11 mouse cellular contexts compared by ENCODE assay signal in genomic region chr13:116514640-116515311, GRCm38 (mm10).
DNase-seq lines count a peak whose midpoint lies in the region; ATAC-seq lines count a peak whose summit lies in the region.
"Had no signal": no experiment of that assay in that cellular context is flagged by ENCODE, and none has a peak within 500 bp of the region (broad histone marks: within the 10 kb centered on the region; RNA-seq: fewer than 3 reads in every experiment).

No protein-coding gene starts in this region.

- H3K9me3 ChIP-seq in heart, embryonic 16.5 days (replicated peaks; ENCODE audit: control insufficient read depth, low read length), result no peaks in the 10 kb centered on the region
- H3K9me3 ChIP-seq in embryonic facial prominence, embryonic 11.5 days (replicated peaks; ENCODE audit: control insufficient read depth, low read length), result no peaks in the 10 kb centered on the region
- no peaks in the 10 kb centered on the region for H3K9me3 ChIP-seq in hindbrain, embryonic 14.5 days (ENCODE audit: control insufficient read depth, low read length)

- H3K36me3 ChIP-seq in heart, embryonic 16.5 days (ENCODE audit: control insufficient read depth, insufficient read depth), result no peaks in the 10 kb centered on the region
- no peaks in the 10 kb centered on the region for H3K36me3 ChIP-seq in embryonic facial prominence, embryonic 11.5 days (replicated peaks; ENCODE audit: control insufficient read depth, insufficient read depth, low read depth, low read length)
- no peaks in the 10 kb centered on the region for H3K36me3 ChIP-seq in hindbrain, embryonic 14.5 days (replicated peaks; ENCODE audit: control insufficient read depth, insufficient read depth)

- H3K27me3 ChIP-seq in heart, embryonic 16.5 days (ENCODE audit: control insufficient read depth, insufficient read depth, low read length), result no peaks in the 10 kb centered on the region
- no peaks in the 10 kb centered on the region for H3K27me3 ChIP-seq in embryonic facial prominence, embryonic 11.5 days (ENCODE audit: control insufficient read depth, insufficient read depth, low read length)
- peaks cover 23% of the 10 kb centered on the region for H3K27me3 ChIP-seq in hindbrain, embryonic 14.5 days (ENCODE audit: control insufficient read depth, insufficient read depth, low read length)
- H3K27me3 ChIP-seq: CH12.LX had no signal

- intact Hi-C loops in heart, postnatal 25 days (cut with DNase I), result no loop called here

- no peak for DNase-seq in heart, postnatal 25 days (ENCODE audit: low spot score)
- peak; percentile 50 for DNase-seq in embryonic facial prominence, embryonic 11.5 days (ENCODE audit: low spot score)
- DNase-seq in hindbrain, embryonic 14.5 days (ENCODE audit: low spot score), result no peak
- peak; percentile 20 for DNase-seq in neural tube, embryonic 10.5 days (ENCODE audit: extremely low spot score, low spot score)
- no peak for DNase-seq in kidney, postnatal 14 days
- no peak for DNase-seq in ovary, postnatal 10 days (ENCODE audit: low spot score)
- DNase-seq: gastrocnemius, postnatal 36 days; lung, postnatal 10 days had no signal

- no peak overlapping the region for H3K9ac ChIP-seq in heart, embryonic 16.5 days (ENCODE audit: low read length)
- H3K9ac ChIP-seq in embryonic facial prominence, embryonic 11.5 days (replicated peaks; ENCODE audit: low read length), result no peak overlapping the region
- H3K9ac ChIP-seq in hindbrain, embryonic 14.5 days, result peak overlapping the region; percentile 28

- ATAC-seq in heart, embryonic 16.5 days (replicated peaks; ENCODE audit: extremely low read depth, insufficient read depth, low FRiP score), result no peak
- peak; percentile 87 for ATAC-seq in embryonic facial prominence, embryonic 11.5 days (replicated peaks; ENCODE audit: insufficient number of reproducible peaks, low FRiP score, low TSS enrichment, low read depth)
- peak; percentile 79 for ATAC-seq in hindbrain, embryonic 14.5 days (ENCODE audit: low FRiP score)
- ATAC-seq in monocyte, adult 5-6 weeks (replicated peaks; ENCODE audit: insufficient number of reproducible peaks, low FRiP score, low TSS enrichment, poor library complexity, severe bottlenecking), result no peak

- WGBS in heart, embryonic 16.5 days, result 25% methylated on average over 13 of the region's 13 CpGs
- WGBS in embryonic facial prominence, embryonic 11.5 days, result 8% methylated on average over 13 of the region's 13 CpGs
- WGBS in hindbrain, embryonic 14.5 days, result 3% methylated on average over 13 of the region's 13 CpGs

- peak overlapping the region; percentile 4 for H3K4me3 ChIP-seq in heart, embryonic 16.5 days (ENCODE audit: low read length)
- no peak overlapping the region; the same call in 1 of the 2 replicates for H3K4me3 ChIP-seq in embryonic facial prominence, embryonic 11.5 days (ENCODE audit: low read depth, low read length)
- peak overlapping the region; percentile 21 for H3K4me3 ChIP-seq in hindbrain, embryonic 14.5 days (replicated peaks; ENCODE audit: low read length)

- H3K4me2 ChIP-seq in heart, embryonic 16.5 days (ENCODE audit: low read depth, low read length), result peak overlapping the region; percentile 36
- H3K4me2 ChIP-seq in embryonic facial prominence, embryonic 11.5 days (ENCODE audit: low read depth, low read length), result peak overlapping the region; percentile 19; the same call in 1 of the 2 replicates
- H3K4me2 ChIP-seq in hindbrain, embryonic 14.5 days (replicated peaks), result peak overlapping the region; percentile 46

- no peaks in the 10 kb centered on the region; the same call in 1 of the 2 replicates for H3K4me1 ChIP-seq in heart, embryonic 16.5 days (ENCODE audit: control insufficient read depth, insufficient read depth, low read length)
- H3K4me1 ChIP-seq in embryonic facial prominence, embryonic 11.5 days (ENCODE audit: control insufficient read depth, insufficient read depth, low read length), result no peaks in the 10 kb centered on the region
- H3K4me1 ChIP-seq in hindbrain, embryonic 14.5 days (replicated peaks; ENCODE audit: control insufficient read depth, insufficient read depth, low read length), result peaks cover 11% of the 10 kb centered on the region

- H3K27ac ChIP-seq in heart, embryonic 16.5 days (ENCODE audit: low read length), result no peak overlapping the region
- no peak overlapping the region for H3K27ac ChIP-seq in embryonic facial prominence, embryonic 11.5 days (replicated peaks; ENCODE audit: low read depth, low read length)
- no peak overlapping the region for H3K27ac ChIP-seq in hindbrain, embryonic 14.5 days

Comparison
In these comparisons a context has a peak if more than half of its experiments do, and no peak if none do; other contexts are left out.
1. ATAC-seq: peak in embryonic facial prominence, embryonic 11.5 days (single experiment) and hindbrain, embryonic 14.5 days (single experiment); none in heart, embryonic 16.5 days (single experiment) and monocyte, adult 5-6 weeks (single experiment).
2. DNase-seq: peak in embryonic facial prominence, embryonic 11.5 days (single experiment) and neural tube, embryonic 10.5 days (single experiment); none in heart, postnatal 25 days (single experiment), hindbrain, embryonic 14.5 days (single experiment), kidney, postnatal 14 days (single experiment) and ovary, postnatal 10 days (single experiment).
3. Peak in every context shown above with its lines, with median percentiles within 50 percentile points of each other: H3K4me2 ChIP-seq.